Mouse (Mus musculus) left cerebral cortex, postnatal 10 days (tissue): ENCODE results near the gene Prkg2. TPM values are rescaled to one million over a fixed set of nuclear protein-coding genes. Genes with fewer than 3 reads are reported as not detected.

Experiments
- DNase-seq, 2 experiments: peaks; one replicate each; pipeline ENCODE4 v3.0.0; 2021 to 2022; ENCODE audit warnings: low spot score in 2 of 2, mixed read lengths in 1 of 2; ENCODE audit errors: extremely low spot score in 1 of 2
- intact Hi-C: fragments of 180-260 bp; cut with DNase I; formaldehyde crosslinking; loops from one replicate; pipeline ENCODE4 v1.15.1; 2025
- total RNA-seq, 2 experiments: library from RNA; stranded (reverse); gene quantifications; 2 replicates each; pipeline ENCODE4 v1.2.3; 2021

The Prkg2 gene
- total RNA-seq, 2 experiments from 2014 or later, result 6.2 to 6.7 TPM

- DNase-seq, result no peak
- intact Hi-C loops, result no loop called here
Measured at GRCm38 (mm10) chr5:98986011-98986410, 51.1 kb downstream of the Prkg2 start.

GRCm38 (mm10) chr5:98985077-98985476 is 52.1 kb downstream of the Prkg2 start:
- intact Hi-C loops, result no loop called here
- DNase-seq, result no peak

- intact Hi-C loops, result no loop called here
- no peak for DNase-seq
Measured at GRCm38 (mm10) chr5:98981304-98981703, 55.8 kb downstream of the Prkg2 start.

- intact Hi-C loops, result no loop called here
- DNase-seq, result no peak
Measured at GRCm38 (mm10) chr5:98978316-98978715, 58.8 kb downstream of the Prkg2 start.

- intact Hi-C loops, result no loop called here
- DNase-seq, result peak in 1 of 2 experiments; percentile 78
Measured at GRCm38 (mm10) chr5:98975877-98976672, 61.1 kb downstream of the Prkg2 start.

GRCm38 (mm10) chr5:98966679-98967078 is 70.5 kb downstream of the Prkg2 start:
- intact Hi-C loops, result no loop called here
- DNase-seq, result no peak

GRCm38 (mm10) chr5:98965139-98965538 is 72.0 kb downstream of the Prkg2 start:
- peak in 1 of 2 experiments; percentile 50 for DNase-seq
- intact Hi-C loops, result no loop called here

DNA sequence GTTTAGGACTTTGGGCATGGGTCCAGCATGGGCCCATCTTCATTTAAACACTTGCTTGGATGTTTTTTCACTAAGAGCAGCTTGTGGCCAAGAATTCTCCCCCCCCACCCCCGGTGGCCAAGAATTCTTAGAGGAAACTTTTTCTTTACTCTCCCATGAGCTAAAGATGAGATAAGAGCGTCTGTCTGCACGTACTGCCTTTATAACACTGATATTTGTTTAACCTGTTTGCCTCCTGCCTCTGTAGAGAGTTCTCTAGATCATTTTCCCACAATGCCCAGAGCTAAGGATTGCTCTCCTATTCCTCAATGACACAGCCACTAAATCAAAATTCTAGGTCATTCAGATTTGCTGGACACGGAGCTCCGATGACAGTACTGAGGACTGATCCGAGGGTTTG is 72.8 kb downstream of the Prkg2 start:
- intact Hi-C loops, result no loop called here
- DNase-seq, result no peak

DNA sequence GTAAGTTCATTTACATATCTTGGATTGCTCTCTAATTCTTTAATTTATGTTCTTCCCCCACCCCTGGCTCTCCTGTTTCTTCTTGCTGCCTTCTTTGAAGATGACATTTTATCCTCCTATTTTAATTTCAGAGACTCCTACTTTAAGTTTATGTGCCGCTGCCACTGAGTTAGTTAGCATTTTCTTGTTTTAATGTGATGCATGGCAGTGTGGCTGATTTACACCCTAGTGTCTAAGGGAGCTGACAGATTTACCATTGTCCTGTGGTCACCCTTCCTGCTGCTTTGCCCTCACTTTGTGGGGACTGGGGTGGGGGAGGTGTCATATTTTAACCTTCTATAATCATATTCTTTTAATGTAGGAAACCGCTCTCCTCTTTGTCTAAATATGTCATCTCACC is 74.7 kb downstream of the Prkg2 start:
- intact Hi-C loops, result no loop called here
- no peak for DNase-seq

DNA sequence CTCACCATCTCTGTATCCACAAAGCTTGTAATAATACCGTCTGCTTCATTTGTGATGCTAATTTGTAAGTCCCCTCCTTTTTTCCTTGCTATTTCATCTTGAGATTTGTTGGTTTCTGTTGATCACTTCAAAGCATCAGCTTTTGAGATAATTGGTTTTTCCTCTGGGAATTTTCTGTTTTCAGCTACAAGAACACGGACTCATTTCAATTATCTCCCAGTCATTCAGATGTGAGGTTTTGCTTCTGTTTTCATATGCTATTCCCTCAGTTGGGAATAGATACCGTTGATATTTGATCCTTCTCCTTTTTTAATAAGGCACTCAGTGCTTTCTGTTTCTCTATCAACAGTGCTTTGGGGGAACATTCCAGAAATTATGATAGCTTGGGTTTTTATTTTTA is 81.6 kb downstream of the Prkg2 start:
- no peak for DNase-seq
- intact Hi-C loops, result no loop called here

DNA sequence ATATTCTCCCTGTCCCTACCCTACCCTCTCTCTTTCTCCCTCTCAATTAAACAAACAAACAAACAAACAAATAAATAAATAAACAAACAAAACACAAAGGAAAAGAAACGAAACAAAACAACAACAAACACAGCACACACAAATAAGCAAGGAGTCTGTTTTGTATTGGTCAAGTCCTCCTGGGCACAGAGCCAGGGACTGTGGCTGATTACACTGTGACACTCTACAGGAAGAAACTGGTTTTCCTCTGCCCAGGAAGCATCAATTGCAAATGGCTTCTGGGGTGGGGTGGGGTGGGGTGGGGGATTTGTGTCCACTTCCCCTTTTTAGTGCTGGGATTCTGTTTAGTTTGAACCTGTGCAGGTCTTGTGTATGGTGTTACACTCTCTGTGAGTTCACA is 83.8 kb downstream of the Prkg2 start:
- DNase-seq, result peak in 1 of 2 experiments; percentile 25
- intact Hi-C loops, result no loop called here

DNA sequence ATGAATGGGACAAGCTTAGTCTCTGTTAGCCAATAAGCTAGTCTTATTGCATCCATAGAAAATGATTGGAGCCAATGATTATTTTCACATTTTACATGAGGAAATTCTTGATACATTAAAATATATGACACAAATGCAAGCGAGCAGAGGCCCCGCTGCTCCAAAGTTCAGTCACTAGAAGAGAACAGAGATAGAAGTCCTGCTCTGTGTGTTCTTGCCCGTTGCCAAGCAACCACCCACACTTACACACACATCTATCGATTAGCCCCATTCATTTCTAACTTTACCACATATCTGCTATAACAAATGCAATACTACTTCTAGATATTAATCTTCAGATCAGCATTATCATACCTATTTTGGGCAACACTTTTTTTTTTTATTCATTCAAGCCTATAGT is 85.6 kb downstream of the Prkg2 start:
- DNase-seq, result no peak
- intact Hi-C loops, result no loop called here

DNA sequence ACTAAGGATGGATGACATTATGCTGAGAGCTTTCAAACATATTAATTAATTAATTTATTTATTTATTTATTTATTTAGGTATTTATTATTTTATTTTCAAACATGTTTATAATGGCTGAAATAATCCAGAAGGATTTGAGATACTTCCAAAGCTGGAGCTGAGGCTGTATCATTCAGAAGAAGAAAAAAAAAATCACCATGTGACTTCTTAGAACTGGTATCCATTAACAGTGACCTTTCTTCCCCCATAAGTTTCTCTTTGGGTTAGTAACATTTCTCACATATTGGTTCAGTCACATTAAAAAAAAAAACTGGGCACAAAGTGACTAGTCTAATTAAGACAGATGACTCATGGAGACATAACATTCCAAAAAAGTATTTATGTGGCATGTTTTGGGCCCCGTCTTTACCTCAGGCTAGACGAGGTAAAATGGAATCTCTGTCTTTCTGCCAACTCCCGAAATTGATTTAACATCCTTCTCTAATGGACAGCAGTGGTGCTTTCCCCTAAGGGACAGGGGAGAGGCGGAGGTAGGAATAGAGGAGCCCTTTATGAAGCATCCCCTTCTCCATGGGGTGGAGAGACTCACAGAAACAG is 86.6 kb downstream of the Prkg2 start:
- no peak for DNase-seq
- intact Hi-C loops, result no loop called here

GRCm38 (mm10) chr5:98949784-98950183 is 87.4 kb downstream of the Prkg2 start:
- no peak for DNase-seq
- intact Hi-C loops, result no loop called here

DNA sequence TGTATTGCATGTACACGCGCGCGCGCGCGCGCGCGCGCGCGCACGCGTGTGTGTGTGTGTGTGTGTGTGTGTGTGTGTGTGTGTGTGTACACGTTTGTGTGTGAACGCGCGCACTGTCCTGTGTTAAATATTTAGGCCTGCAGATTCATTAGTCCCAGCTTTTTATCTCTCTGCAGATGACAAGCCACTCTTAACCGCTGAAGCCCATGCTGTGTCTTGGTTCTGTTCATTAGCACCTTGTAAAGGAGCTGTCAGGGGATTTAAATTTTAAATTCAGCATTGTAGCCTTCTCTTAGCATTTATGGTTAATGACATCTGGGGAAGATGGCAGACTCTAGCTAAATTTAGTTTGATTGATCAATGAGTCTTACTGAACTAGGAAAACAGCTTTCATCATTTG is 90.5 kb downstream of the Prkg2 start:
- intact Hi-C loops, result no loop called here
- no peak for DNase-seq

- intact Hi-C loops, result no loop called here
- DNase-seq, result no peak
Measured at GRCm38 (mm10) chr5:98946117-98946620, 91.0 kb downstream of the Prkg2 start.

DNA sequence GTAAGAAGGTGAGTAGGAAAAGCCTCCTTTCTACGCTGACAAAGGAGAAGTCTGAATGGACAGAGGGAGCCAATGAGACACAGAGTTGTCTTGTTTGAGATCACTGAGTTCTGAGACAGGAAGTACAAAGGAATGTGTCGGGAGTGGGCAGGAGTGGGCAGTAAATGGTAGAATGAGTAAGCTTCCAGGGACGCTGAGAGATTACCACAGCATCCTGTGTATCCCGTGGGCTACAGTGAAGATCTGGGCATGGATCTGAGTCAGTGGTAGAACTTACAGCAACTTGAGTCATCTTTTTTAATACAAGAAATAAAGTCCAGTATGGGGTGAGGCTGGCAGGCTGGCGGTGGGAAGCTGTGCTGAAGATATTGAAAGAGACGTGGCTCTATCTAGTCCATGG is 93.4 kb downstream of the Prkg2 start:
- intact Hi-C loops, result no loop called here
- DNase-seq, result no peak

GRCm38 (mm10) chr5:98940731-98941130 is 96.4 kb downstream of the Prkg2 start:
- no peak for DNase-seq
- intact Hi-C loops, result no loop called here

- DNase-seq, result no peak
- intact Hi-C loops, result no loop called here
Measured at GRCm38 (mm10) chr5:98939631-98940208, 97.4 kb downstream of the Prkg2 start.

- intact Hi-C loops, result no loop called here
- no peak for DNase-seq
Measured at GRCm38 (mm10) chr5:98939116-98939515, 98.0 kb downstream of the Prkg2 start.
